8 mouse cellular contexts compared by ENCODE assay signal in genomic region chr1:93804818-93805217, GRCm38 (mm10). TPM values are rescaled to one million over a fixed set of nuclear protein-coding genes. Genes with fewer than 3 reads are reported as not detected.
DNase-seq lines count a peak whose midpoint lies in the region; ATAC-seq and TF ChIP-seq lines count a peak whose summit lies in the region.

No protein-coding gene starts in this region.

- no peak for TF ChIP-seq CTCF in heart, postnatal 0 days (IDR thresholded peaks at IDR 0.05; ENCODE audit: low read depth)
- TF ChIP-seq CTCF in cortical plate, adult 2 months (IDR thresholded peaks at IDR 0.05; ENCODE audit: extremely low read depth, insufficient read depth, low read length), result no peak

- WGBS in heart, postnatal 0 days, result 39% methylated on average over 4 of the region's 4 CpGs
- WGBS in midbrain, embryonic 16.5 days, result 82% methylated on average over 4 of the region's 4 CpGs

- peak overlapping the region; percentile 99 for H3K27ac ChIP-seq in heart, postnatal 0 days (ENCODE audit: low read depth)
- no peak overlapping the region for H3K27ac ChIP-seq in cortical plate, adult 2 months (ENCODE audit: insufficient read depth, low read length)
- H3K27ac ChIP-seq in midbrain, embryonic 16.5 days (ENCODE audit: low read length), result peak overlapping the region; percentile 94; the same call in 1 of the 2 replicates

- DNase-seq in heart, postnatal 0 days (ENCODE audit: low spot score), result peak; percentile 8
- DNase-seq in heart, postnatal 10 days, result no peak
- DNase-seq in induced T-regulatory cell, adult 2 months (ENCODE audit: low read depth), result peak; percentile 19
- DNase-seq in adrenal gland, adult 8-10 months, result no peak
- no peak for DNase-seq in kidney, postnatal 10 days

- no peak for ATAC-seq in heart, postnatal 0 days (ENCODE audit: insufficient read depth, low read depth)
- ATAC-seq in midbrain, embryonic 16.5 days, result peak; percentile 0; the same call in 1 of the 2 replicates
- no peak for ATAC-seq in inflammation-experienced regulatory T-cells, adult 6 months

- no peak for TF ChIP-seq POLR2A in cortical plate, adult 2 months (IDR thresholded peaks at IDR 0.05; ENCODE audit: extremely low read depth, insufficient read depth, low read length)

- no peak for TF ChIP-seq EP300 in heart, postnatal 0 days (IDR thresholded peaks at IDR 0.05; ENCODE audit: low read depth)

- peak overlapping the region; percentile 73 for H3K4me2 ChIP-seq in heart, postnatal 0 days (ENCODE audit: low read depth, low read length)
- peak overlapping the region; percentile 68 for H3K4me2 ChIP-seq in midbrain, embryonic 16.5 days (ENCODE audit: low read length)

- H3K9ac ChIP-seq in heart, postnatal 0 days (replicated peaks; ENCODE audit: low read depth, low read length), result peak overlapping the region; percentile 94
- H3K9ac ChIP-seq in midbrain, embryonic 16.5 days (ENCODE audit: low read depth, low read length), result peak overlapping the region; percentile 79; the same call in 1 of the 2 replicates

- peak overlapping the region; percentile 97 for H3K4me3 ChIP-seq in heart, postnatal 0 days (ENCODE audit: low read depth, low read length)
- H3K4me3 ChIP-seq in cortical plate, adult 2 months (ENCODE audit: insufficient read depth, low read length), result peak overlapping the region; percentile 50; the same call in 1 of the 2 replicates
- H3K4me3 ChIP-seq in midbrain, embryonic 16.5 days (ENCODE audit: low read depth, low read length), result peak overlapping the region; percentile 63; the same call in 1 of the 2 replicates

- no peaks in the 10 kb centered on the region for H3K27me3 ChIP-seq in heart, postnatal 0 days (ENCODE audit: control insufficient read depth, insufficient read depth, low read length)
- no peaks in the 10 kb centered on the region for H3K27me3 ChIP-seq in midbrain, embryonic 16.5 days (ENCODE audit: control insufficient read depth, insufficient read depth, low read depth, low read length)

- intact Hi-C loops in heart, postnatal 10 days (cut with DNase I), result loop anchor here (10.0 kb wide), 1 partner anchor 140 kb away; no protein-coding TSS in a partner anchor

- H3K36me3 ChIP-seq in heart, postnatal 0 days (replicated peaks; ENCODE audit: control insufficient read depth, insufficient read depth, low read length), result peaks cover 35% of the 10 kb centered on the region
- peaks cover 8% of the 10 kb centered on the region for H3K36me3 ChIP-seq in midbrain, embryonic 16.5 days (ENCODE audit: control insufficient read depth, insufficient read depth, low read length)

- H3K4me1 ChIP-seq in heart, postnatal 0 days (ENCODE audit: control insufficient read depth, insufficient read depth), result peaks cover 27% of the 10 kb centered on the region
- H3K4me1 ChIP-seq in cortical plate, adult 2 months (ENCODE audit: control insufficient read depth, insufficient read depth, low read length), result no peaks in the 10 kb centered on the region
- peaks cover 27% of the 10 kb centered on the region for H3K4me1 ChIP-seq in midbrain, embryonic 16.5 days (ENCODE audit: control insufficient read depth, insufficient read depth, low read length)

- no peaks in the 10 kb centered on the region for H3K9me3 ChIP-seq in heart, postnatal 0 days (replicated peaks; ENCODE audit: control insufficient read depth, low read length)
- no peaks in the 10 kb centered on the region for H3K9me3 ChIP-seq in midbrain, embryonic 16.5 days (replicated peaks; ENCODE audit: control insufficient read depth, low read length, poor library complexity, severe bottlenecking)

RNA-seq across cellular contexts. Expression of gene Ing5, which starts 1.1 kb away (rescaled TPM):
- 5.1 and 9.9 TPM in 2 replicates for total RNA-seq in heart, postnatal 0 days (2014; rRNA removed; ENCODE audit: low replicate concordance)
- polyA plus RNA-seq in heart, postnatal 0 days (2015; fragmentation: Nextera tagmentation; extraction: Ambion mirVana), result 5.8 and 6.4 TPM in 2 replicates
- total RNA-seq in heart, postnatal 10 days (2021), result 10 to 100 TPM in 1 of 2 experiments, 1 to 10 TPM in 1; 9.8 to 10.4 TPM
- polyA plus RNA-seq in cortical plate, adult 2 months (2012; rRNA removed), result 8.6 and 8.9 TPM in 2 replicates
- polyA plus RNA-seq in midbrain, embryonic 16.5 days (2015; fragmentation: Nextera tagmentation; extraction: Ambion mirVana), result 10.0 and 10.4 TPM in 2 replicates
- polyA plus RNA-seq in inflammation-experienced regulatory T-cells, adult 6 months (2017; shearing (Covaris generic)), result 10 to 100 TPM; 20.3 to 26.9 (median 22.1) TPM
- 10 to 100 TPM; 16.6 to 21.9 (median 20.8) TPM for total RNA-seq in adrenal gland, adult 8-10 months (2022)

RNA-seq across cellular contexts. Expression of gene Dtymk, which starts 3.1 kb away (rescaled TPM):
- 45.6 and 58.7 TPM in 2 replicates for total RNA-seq in heart, postnatal 0 days (2014; rRNA removed; ENCODE audit: low replicate concordance)
- 86.7 and 94.8 TPM in 2 replicates for polyA plus RNA-seq in heart, postnatal 0 days (2015; fragmentation: Nextera tagmentation; extraction: Ambion mirVana)
- 10 to 100 TPM; 43.8 to 46.8 TPM for total RNA-seq in heart, postnatal 10 days (2021)
- 82.7 and 85.3 TPM in 2 replicates for polyA plus RNA-seq in cortical plate, adult 2 months (2012; rRNA removed)
- polyA plus RNA-seq in midbrain, embryonic 16.5 days (2015; fragmentation: Nextera tagmentation; extraction: Ambion mirVana), result 134 and 140 TPM in 2 replicates
- 100 to 1,000 TPM; 113 to 143 (median 119) TPM for polyA plus RNA-seq in inflammation-experienced regulatory T-cells, adult 6 months (2017; shearing (Covaris generic))
- total RNA-seq in adrenal gland, adult 8-10 months (2022), result 10 to 100 TPM; 60.0 to 89.7 (median 75.5) TPM

RNA-seq across cellular contexts. Expression of gene D2hgdh, which starts 19.9 kb away (rescaled TPM):
- total RNA-seq in heart, postnatal 0 days (2014; rRNA removed; ENCODE audit: low replicate concordance), result 23.8 and 32.0 TPM in 2 replicates
- 13.9 and 15.4 TPM in 2 replicates for polyA plus RNA-seq in heart, postnatal 0 days (2015; fragmentation: Nextera tagmentation; extraction: Ambion mirVana)
- 10 to 100 TPM; 27.6 to 31.3 TPM for total RNA-seq in heart, postnatal 10 days (2021)
- 15.0 and 15.1 TPM in 2 replicates for polyA plus RNA-seq in cortical plate, adult 2 months (2012; rRNA removed)
- 15.7 and 16.7 TPM in 2 replicates for polyA plus RNA-seq in midbrain, embryonic 16.5 days (2015; fragmentation: Nextera tagmentation; extraction: Ambion mirVana)
- polyA plus RNA-seq in inflammation-experienced regulatory T-cells, adult 6 months (2017; shearing (Covaris generic)), result 10 to 100 TPM; 17.0 to 22.7 (median 19.8) TPM
- total RNA-seq in adrenal gland, adult 8-10 months (2022), result 10 to 100 TPM; 66.1 to 75.9 (median 74.2) TPM

RNA-seq across cellular contexts. Expression of gene Thap4, which starts 50.2 kb away (rescaled TPM):
- total RNA-seq in heart, postnatal 0 days (2014; rRNA removed; ENCODE audit: low replicate concordance), result 57.2 and 81.4 TPM in 2 replicates
- polyA plus RNA-seq in heart, postnatal 0 days (2015; fragmentation: Nextera tagmentation; extraction: Ambion mirVana), result 53.9 and 56.7 TPM in 2 replicates
- total RNA-seq in heart, postnatal 10 days (2021), result 10 to 100 TPM; 65.3 to 74.0 TPM
- polyA plus RNA-seq in cortical plate, adult 2 months (2012; rRNA removed), result 34.2 and 37.1 TPM in 2 replicates
- 54.8 TPM in 2 replicates for polyA plus RNA-seq in midbrain, embryonic 16.5 days (2015; fragmentation: Nextera tagmentation; extraction: Ambion mirVana)
- 10 to 100 TPM; 13.8 to 21.0 (median 19.3) TPM for polyA plus RNA-seq in inflammation-experienced regulatory T-cells, adult 6 months (2017; shearing (Covaris generic))
- 10 to 100 TPM; 45.0 to 54.2 (median 51.8) TPM for total RNA-seq in adrenal gland, adult 8-10 months (2022)

RNA-seq across cellular contexts. Expression of gene Atg4b, which starts 53.5 kb away (rescaled TPM):
- total RNA-seq in heart, postnatal 0 days (2014; rRNA removed; ENCODE audit: low replicate concordance), result 22.3 and 47.8 TPM in 2 replicates
- polyA plus RNA-seq in heart, postnatal 0 days (2015; fragmentation: Nextera tagmentation; extraction: Ambion mirVana), result 50.3 and 61.1 TPM in 2 replicates
- total RNA-seq in heart, postnatal 10 days (2021), result 10 to 100 TPM; 46.6 to 55.0 TPM
- 50.6 and 50.7 TPM in 2 replicates for polyA plus RNA-seq in cortical plate, adult 2 months (2012; rRNA removed)
- polyA plus RNA-seq in midbrain, embryonic 16.5 days (2015; fragmentation: Nextera tagmentation; extraction: Ambion mirVana), result 92.5 and 109 TPM in 2 replicates
- 10 to 100 TPM; 57.6 to 85.3 (median 63.8) TPM for polyA plus RNA-seq in inflammation-experienced regulatory T-cells, adult 6 months (2017; shearing (Covaris generic))
- 100 to 1,000 TPM in 2 of 4 experiments, 10 to 100 TPM in 2; 80.6 to 135 (median 109) TPM for total RNA-seq in adrenal gland, adult 8-10 months (2022)

Comparison
In these comparisons a context has a peak if more than half of its experiments do, and no peak if none do; other contexts are left out.
1. DNase-seq: peak in heart, postnatal 0 days (single experiment) and induced T-regulatory cell, adult 2 months (single experiment); none in heart, postnatal 10 days (0 of 2), adrenal gland, adult 8-10 months (single experiment) and kidney, postnatal 10 days (single experiment).
2. Peak in every context shown above with its lines, with median percentiles within 50 percentile points of each other: H3K4me3 ChIP-seq.